Mouse (Mus musculus) MEL (cell line): ENCODE results near the gene Cdk18. TPM values are rescaled to one million over a fixed set of nuclear protein-coding genes. Genes with fewer than 3 reads are reported as not detected.

Experiments used
- DNase-seq: peaks from one replicate; pipeline ENCODE4 v3.0.0; 2011; ENCODE audit warnings: low read depth, low spot score
- H3K27ac ChIP-seq: 2 replicates; pipeline ENCODE4 v1.5.1; 2012; ENCODE audit warnings: low read depth, mild to moderate bottlenecking, control low read depth, low read length, moderate library complexity; ENCODE audit not compliant: control insufficient read depth
- H3K27me3 ChIP-seq, 2 experiments: fragments of 150-350 bp in 1 of 2; sonication (generic) in 1 of 2; 2 replicates each; pipeline ENCODE4 v1.6.1; 2012; ENCODE audit warnings: low read length in 2 of 2, mild to moderate bottlenecking in 2 of 2, improper control_type of control experiment in 1 of 2, moderate library complexity in 1 of 2; ENCODE audit not compliant: insufficient read depth in 2 of 2, control insufficient read depth in 1 of 2
- H3K36me3 ChIP-seq, 2 experiments: 2 replicates each; pipeline ENCODE4 v1.6.1; 2012 to 2014; ENCODE audit warnings: low read length in 2 of 2, improper control_type of control experiment in 1 of 2, inconsistent platforms in 1 of 2, mild to moderate bottlenecking in 1 of 2; ENCODE audit not compliant: insufficient read depth in 2 of 2, control insufficient read depth in 1 of 2
- H3K4me1 ChIP-seq, 2 experiments: fragments of 150-350 bp in 1 of 2; sonication (generic) in 1 of 2; 2 replicates each; pipeline ENCODE4 v1.6.1; 2012; ENCODE audit warnings: low read length in 2 of 2, improper control_type of control experiment in 1 of 2, mild to moderate bottlenecking in 1 of 2; ENCODE audit not compliant: insufficient read depth in 2 of 2, control insufficient read depth in 1 of 2
- H3K4me3 ChIP-seq, 2 experiments: fragments of 150-350 bp in 1 of 2; sonication (generic) in 1 of 2; 2 replicates each; pipeline ENCODE4 v1.5.1; 2012; ENCODE audit warnings: low read depth in 2 of 2, low read length in 2 of 2, mild to moderate bottlenecking in 2 of 2, moderate library complexity in 2 of 2, control low read depth in 1 of 2, improper control_type of control experiment in 1 of 2; ENCODE audit not compliant: control insufficient read depth in 1 of 2, insufficient read depth in 1 of 2
- H3K79me2 ChIP-seq: 2 replicates; pipeline ENCODE4 v1.6.1; 2012; ENCODE audit warnings: mild to moderate bottlenecking, low read length, moderate library complexity; ENCODE audit not compliant: control insufficient read depth, poor library complexity, insufficient read depth
- H3K9ac ChIP-seq: 2 replicates; pipeline ENCODE4 v1.6.1; 2012; ENCODE audit warnings: low read depth, mild to moderate bottlenecking, control low read depth, low read length, moderate library complexity; ENCODE audit not compliant: control insufficient read depth, poor library complexity, severe bottlenecking
- H3K9me3 ChIP-seq: fragments of 150-350 bp; sonication (generic); replicated peaks from 2 replicates; pipeline ENCODE4 v1.6.1; 2012; ENCODE audit warnings: mild to moderate bottlenecking, low read length, improper control_type of control experiment, moderate library complexity; ENCODE audit not compliant: insufficient read depth
- BHLHE40 ChIP-seq: IDR thresholded peaks from 2 replicates; pipeline ENCODE4 v1.6.1; 2012; ENCODE audit warnings: low read depth, mild to moderate bottlenecking, inconsistent platforms, low read length, improper control_type of control experiment, borderline replicate concordance
- CHD2 ChIP-seq: IDR thresholded peaks from 2 replicates; pipeline ENCODE4 v1.6.1; 2011; ENCODE audit warnings: low read length, improper control_type of control experiment
- CTCF ChIP-seq, 3 experiments: IDR thresholded peaks in 2 of 3; conservative IDR thresholded peaks in 1 of 3; 2 replicates each; pipeline ENCODE4 v1.5.1; 2011 to 2012; ENCODE audit warnings: low read length in 3 of 3, low read depth in 2 of 3, mild to moderate bottlenecking in 2 of 3, improper control_type of control experiment in 1 of 3, inconsistent platforms in 1 of 3, mixed read lengths in 1 of 3, moderate library complexity in 1 of 3; ENCODE audit not compliant: control insufficient read depth in 1 of 3, insufficient read depth in 1 of 3, poor library complexity in 1 of 3, severe bottlenecking in 1 of 3
- E2F4 ChIP-seq: IDR thresholded peaks from 2 replicates; pipeline ENCODE4 v1.6.1; 2011; ENCODE audit warnings: low read depth, low read length, improper control_type of control experiment, borderline replicate concordance
- ELF1 ChIP-seq: IDR thresholded peaks from 2 replicates; pipeline ENCODE4 v1.6.1; 2014; ENCODE audit warnings: low read depth, mild to moderate bottlenecking, inconsistent platforms, low read length, improper control_type of control experiment, moderate library complexity
- EP300 ChIP-seq, 2 experiments: IDR thresholded peaks; 2 replicates each; pipeline ENCODE4 v1.6.1; 2011; ENCODE audit warnings: improper control_type of control experiment in 2 of 2, low read length in 2 of 2, low read depth in 1 of 2, mild to moderate bottlenecking in 1 of 2
- ETS1 ChIP-seq: IDR thresholded peaks from 2 replicates; pipeline ENCODE4 v1.6.1; 2012; ENCODE audit warnings: low read depth, mild to moderate bottlenecking, inconsistent platforms, low read length, improper control_type of control experiment, moderate library complexity
- GABPA ChIP-seq: IDR thresholded peaks from 2 replicates; pipeline ENCODE4 v1.6.1; 2012; ENCODE audit warnings: low read depth, mild to moderate bottlenecking, inconsistent platforms, low read length, improper control_type of control experiment, moderate library complexity
- GATA1 ChIP-seq: IDR thresholded peaks from 2 replicates; pipeline ENCODE4 v1.6.1; 2011; ENCODE audit warnings: low read depth, low read length, improper control_type of control experiment
- JUND ChIP-seq: IDR thresholded peaks from 2 replicates; pipeline ENCODE4 v1.6.1; 2011; ENCODE audit warnings: low read depth, mild to moderate bottlenecking, improper control_type of control experiment, low read length
- KAT2A ChIP-seq: conservative IDR thresholded peaks from 2 replicates; pipeline ENCODE4 v1.6.1; 2012; ENCODE audit warnings: low read depth, low read length, improper control_type of control experiment, inconsistent platforms
- MAFK ChIP-seq: IDR thresholded peaks from 2 replicates; pipeline ENCODE4 v1.6.1; 2011; ENCODE audit warnings: low read depth, mild to moderate bottlenecking, low read length, improper control_type of control experiment, borderline replicate concordance
- MEF2A ChIP-seq: IDR thresholded peaks from 2 replicates; pipeline ENCODE4 v1.6.1; 2014; ENCODE audit warnings: low read depth, mild to moderate bottlenecking, inconsistent platforms, low read length, improper control_type of control experiment; ENCODE audit not compliant: poor library complexity, insufficient replicate concordance, severe bottlenecking; ENCODE audit errors: extremely low read depth
- POLR2A ChIP-seq, 2 experiments: IDR thresholded peaks; 2 replicates each; pipeline ENCODE4 v1.6.1; 2011 to 2012; ENCODE audit warnings: low read length in 2 of 2, mild to moderate bottlenecking in 2 of 2, control low read depth in 1 of 2, improper control_type of control experiment in 1 of 2, low read depth in 1 of 2, moderate library complexity in 1 of 2; ENCODE audit not compliant: control insufficient read depth in 1 of 2, insufficient read depth in 1 of 2, poor library complexity in 1 of 2
- POLR2AphosphoS2 ChIP-seq: IDR thresholded peaks from 2 replicates; pipeline ENCODE4 v1.6.1; 2011; ENCODE audit warnings: low read length, improper control_type of control experiment
- POLR2AphosphoS5 ChIP-seq: IDR thresholded peaks from 2 replicates; pipeline ENCODE4 v1.6.1; 2012; ENCODE audit warnings: low read depth, borderline replicate concordance, mild to moderate bottlenecking, inconsistent platforms, low read length, moderate library complexity, mixed read lengths
- RCOR1 ChIP-seq: IDR thresholded peaks from 2 replicates; pipeline ENCODE4 v1.6.1; 2012; ENCODE audit warnings: low read depth, mild to moderate bottlenecking, inconsistent platforms, low read length, improper control_type of control experiment
- SIN3A ChIP-seq: IDR thresholded peaks from 2 replicates; pipeline ENCODE4 v1.6.1; 2012; ENCODE audit warnings: low read length, improper control_type of control experiment, inconsistent platforms
- SMC3 ChIP-seq: IDR thresholded peaks from 2 replicates; pipeline ENCODE4 v1.6.1; 2011; ENCODE audit warnings: low read depth, low read length, improper control_type of control experiment
- TAL1 ChIP-seq: IDR thresholded peaks from 2 replicates; pipeline ENCODE4 v1.6.1; 2012; ENCODE audit warnings: mild to moderate bottlenecking, inconsistent platforms, low read length, moderate library complexity, mixed read lengths
- TCF12 ChIP-seq: IDR thresholded peaks from 2 replicates; pipeline ENCODE4 v1.6.1; 2014; ENCODE audit warnings: low read depth, mild to moderate bottlenecking, inconsistent platforms, low read length, improper control_type of control experiment, moderate library complexity
- UBTF ChIP-seq: IDR thresholded peaks from 2 replicates; pipeline ENCODE4 v1.6.1; 2012; ENCODE audit warnings: low read depth, mild to moderate bottlenecking, inconsistent platforms, low read length, improper control_type of control experiment, moderate library complexity, borderline replicate concordance; ENCODE audit not compliant: insufficient read depth
- USF1 ChIP-seq: IDR thresholded peaks from 2 replicates; pipeline ENCODE4 v1.6.1; 2014; ENCODE audit warnings: low read depth, mild to moderate bottlenecking, inconsistent platforms, low read length, improper control_type of control experiment, moderate library complexity
- ZKSCAN1 ChIP-seq: IDR thresholded peaks from 2 replicates; pipeline ENCODE4 v1.6.1; 2012; ENCODE audit warnings: low read depth, mild to moderate bottlenecking, inconsistent platforms, low read length, improper control_type of control experiment, moderate library complexity
- ZMIZ1 ChIP-seq: IDR thresholded peaks from 2 replicates; pipeline ENCODE4 v1.6.1; 2012; ENCODE audit warnings: low read depth, mild to moderate bottlenecking, inconsistent platforms, low read length, improper control_type of control experiment, moderate library complexity
- ZNF384 ChIP-seq: IDR thresholded peaks from 2 replicates; pipeline ENCODE4 v1.6.1; 2012; ENCODE audit warnings: low read depth, mild to moderate bottlenecking, inconsistent platforms, low read length, improper control_type of control experiment
- polyA plus RNA-seq, 2 experiments: library from polyadenylated mRNA; stranded (reverse) in 1 of 2; unstranded in 1 of 2; fragments of >175 nt in 1 of 2; fragments of >200 nt in 1 of 2; gene quantifications; 2 replicates each; pipeline versions ENCODE4 v1.2.1 to v1.2.4; 2012; ENCODE audit warnings: low replicate concordance in 2 of 2, low read depth in 1 of 2; ENCODE audit not compliant: insufficient read length in 2 of 2, insufficient read depth in 1 of 2, missing spikeins in 1 of 2
- total RNA-seq: library from RNA; depleted of rRNA; stranded (reverse); fragments of 300-350 nt; gene quantifications from 2 replicates; pipeline ENCODE4 v1.2.3, GENCODE M21; 2012

Cdk18 gene
- total and polyA plus RNA-seq, 3 experiments: 1.3 to 15.7 TPM; not detected in 1

- no peaks in the 10 kb centered on the region for H3K79me2 ChIP-seq
- H3K9me3 ChIP-seq: no peaks in the 10 kb centered on the region
- TF ChIP-seq POLR2A (IDR thresholded peaks at IDR 0.05; ENCODE audit: control insufficient read depth in 1 of 2, insufficient read depth in 1 of 2, low read depth in 1 of 2, low read length in 2 of 2, poor library complexity in 1 of 2) (no peak), SMC3 (no peak), CTCF (IDR thresholded peaks at IDR 0.05 in 2 of 3, conservative IDR thresholded peaks at IDR 0.05 in 1 of 3; ENCODE audit: control insufficient read depth in 1 of 3, insufficient read depth in 1 of 3, low read depth in 2 of 3, low read length in 3 of 3, poor library complexity in 1 of 3, severe bottlenecking in 1 of 3) (no peak), ZMIZ1 (no peak), RCOR1 (no peak), TAL1 (no peak), ZNF384 (no peak), E2F4 (no peak), CHD2 (no peak), TCF12 (no peak), GABPA (no peak), GATA1 (no peak), MEF2A (no peak), POLR2AphosphoS2 (no peak), SIN3A (no peak), ZKSCAN1 (no peak), USF1 (no peak)
- H3K36me3 ChIP-seq: peaks cover 0 to 10% of the 10 kb centered on the region in 2 experiments; a peak in 2 of 4 replicates
- no peak overlapping the region for H3K4me3 ChIP-seq
- no peak overlapping the region for H3K27ac ChIP-seq
- no peak for DNase-seq
- H3K27me3 ChIP-seq: peaks cover 9 to 11% of the 10 kb centered on the region in 2 experiments
- H3K9ac ChIP-seq: no peak overlapping the region
- H3K4me1 ChIP-seq: peaks cover 2 to 26% of the 10 kb centered on the region in 2 experiments
Observed at GRCm38 (mm10) chr1:132065001-132065400, 74.5 kb downstream of the Cdk18 start.

- H3K27ac ChIP-seq: no peak overlapping the region
- DNase-seq: no peak
- no peak overlapping the region for H3K4me3 ChIP-seq
- no peak for TF ChIP-seq POLR2AphosphoS5
- TF ChIP-seq KAT2A: no peak
- TF ChIP-seq EP300 (IDR thresholded peaks at IDR 0.05; ENCODE audit: low read depth in 1 of 2, low read length in 2 of 2): no peak
- no peak for TF ChIP-seq ELF1
- no peak for TF ChIP-seq BHLHE40
- TF ChIP-seq MAFK: no peak
- no peak for TF ChIP-seq E2F4
- TF ChIP-seq UBTF: no peak
- no peak for TF ChIP-seq ETS1
- TF ChIP-seq TAL1: no peak
- no peak for TF ChIP-seq JUND
- TF ChIP-seq SIN3A: no peak
- no peak for TF ChIP-seq ZKSCAN1
- no peaks in the 10 kb centered on the region for H3K79me2 ChIP-seq
- H3K36me3 ChIP-seq: peaks cover 0 to 11% of the 10 kb centered on the region in 2 experiments; a peak in 2 of 4 replicates
- H3K4me1 ChIP-seq: peaks cover 4 to 28% of the 10 kb centered on the region in 2 experiments
- H3K27me3 ChIP-seq: peaks cover 1 to 4% of the 10 kb centered on the region in 2 experiments
- no peak overlapping the region for H3K9ac ChIP-seq
- H3K9me3 ChIP-seq: no peaks in the 10 kb centered on the region
Observed at GRCm38 (mm10) chr1:132063096-132063495, 76.4 kb downstream of the Cdk18 start.
